Mouse (Mus musculus) small intestine, adult 2 months (tissue): ENCODE results near the gene Dimt1.

Experiments used
- CTCF ChIP-seq: fragments of 200-500 bp; IDR thresholded peaks from 2 replicates; pipeline ENCODE4 v1.5.1; 2012; ENCODE audit warnings: low read depth, mild to moderate bottlenecking, control low read depth, inconsistent platforms, low read length, moderate library complexity, mixed read lengths; ENCODE audit not compliant: insufficient replicate concordance, insufficient read length; ENCODE audit errors: extremely low read depth
- POLR2A ChIP-seq: fragments of 200-500 bp; IDR thresholded peaks from 2 replicates; pipeline ENCODE4 v1.6.1; 2012; ENCODE audit warnings: low read depth, mild to moderate bottlenecking, control low read depth, inconsistent platforms, low read length, moderate library complexity

DNA sequence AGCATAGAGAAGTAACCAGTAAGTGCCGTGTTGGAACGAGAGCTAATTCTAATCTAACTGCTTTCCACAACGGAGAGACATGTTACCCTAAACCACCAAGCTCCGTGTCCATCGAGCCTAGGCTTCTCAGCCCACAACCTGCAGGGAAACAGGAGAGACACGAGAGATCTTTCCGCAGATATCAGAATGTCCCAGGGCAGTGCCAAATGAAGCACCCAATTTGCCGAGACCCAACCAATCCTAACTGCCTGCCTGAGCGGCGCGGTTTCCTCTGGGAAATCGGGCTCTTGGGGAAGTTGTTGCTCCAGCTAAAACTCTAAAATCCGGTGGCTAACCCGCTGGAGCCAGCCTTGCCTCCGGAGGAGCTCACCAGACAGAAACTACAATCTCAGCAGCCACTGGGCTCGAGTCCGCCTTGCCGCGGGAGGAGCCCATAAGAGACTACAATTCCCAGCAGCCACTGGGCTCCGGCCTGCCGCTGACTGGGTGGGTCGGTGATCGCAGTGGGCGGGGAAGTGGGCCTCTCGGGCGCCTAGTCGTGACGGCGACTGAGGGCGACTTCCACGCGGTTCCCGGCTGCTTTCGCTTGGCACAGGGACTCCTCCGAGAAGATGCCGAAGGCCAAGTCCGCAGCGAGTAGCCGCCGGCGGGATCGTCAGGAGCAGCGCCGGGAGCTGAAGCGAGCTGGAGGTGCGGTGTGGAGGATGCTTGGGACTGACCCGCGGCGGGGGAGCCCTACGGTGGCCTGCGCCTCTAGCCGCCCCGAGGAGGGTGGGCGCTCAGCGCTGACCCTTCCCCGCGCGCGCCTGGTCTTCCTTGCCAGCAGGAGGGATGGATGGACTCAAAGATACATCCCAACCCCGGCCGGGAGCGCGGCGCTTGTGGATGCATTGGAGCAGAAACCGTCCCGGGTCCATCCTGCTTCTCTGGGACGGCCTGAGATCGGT lies at the start of gene Dimt1:
- no peak; the same call in 1 of the 2 replicates for TF ChIP-seq CTCF
- no peak for TF ChIP-seq POLR2A
